In genomic region chr5:105792331-105792801, GRCm38 (mm10) we compare ENCODE assay signal across 9 mouse cellular contexts.
DNase-seq lines count a peak whose midpoint lies in the region; ATAC-seq and TF ChIP-seq lines count a peak whose summit lies in the region.
"Had no signal": no experiment of that assay in that cellular context is flagged by ENCODE, and none has a peak within 500 bp of the region (broad histone marks: within the 10 kb centered on the region; RNA-seq: fewer than 3 reads in every experiment).

No protein-coding gene starts in this region.

- H3K4me3 ChIP-seq in E14TG2a.4 (replicated peaks; ENCODE audit: low read length), result peak overlapping the region; percentile 54
- peak overlapping the region; percentile 29 for H3K4me3 ChIP-seq in heart, embryonic 16.5 days (ENCODE audit: low read length)
- no peak overlapping the region for H3K4me3 ChIP-seq in midbrain, embryonic 14.5 days (replicated peaks; ENCODE audit: low read depth, low read length)

- 11% methylated on average over 8 of the region's 8 CpGs for WGBS in heart, embryonic 16.5 days
- WGBS in midbrain, embryonic 14.5 days, result 13% methylated on average over 8 of the region's 8 CpGs

- H3K4me1 ChIP-seq in E14TG2a.4 (replicated peaks; ENCODE audit: low read depth, low read length), result peaks cover 60% of the 10 kb centered on the region
- H3K4me1 ChIP-seq in heart, embryonic 16.5 days (ENCODE audit: control insufficient read depth, insufficient read depth, low read length), result peaks cover 34% of the 10 kb centered on the region
- H3K4me1 ChIP-seq in midbrain, embryonic 14.5 days (ENCODE audit: control insufficient read depth, insufficient read depth, low read length), result peaks cover 27% of the 10 kb centered on the region

- TF ChIP-seq CTCF in E14TG2a.4 (conservative IDR thresholded peaks at IDR 0.05; ENCODE audit: low read length), result no peak

- peaks cover 28% of the 10 kb centered on the region for H3K36me3 ChIP-seq in E14TG2a.4 (ENCODE audit: insufficient read depth, low read length)
- no peaks in the 10 kb centered on the region for H3K36me3 ChIP-seq in heart, embryonic 16.5 days (ENCODE audit: control insufficient read depth, insufficient read depth)
- no peaks in the 10 kb centered on the region for H3K36me3 ChIP-seq in midbrain, embryonic 14.5 days (ENCODE audit: control insufficient read depth, insufficient read depth, low read length)

- DNase-seq in cerebellum, adult 9-11 months, result peak; percentile 56
- peak; percentile 80 to 92 for DNase-seq in kidney, postnatal 25 days
- DNase-seq in midbrain, embryonic 14.5 days, result peak; percentile 62
- DNase-seq in frontal cortex, postnatal 36 days (ENCODE audit: low spot score in 2 of 2), result no peak
- DNase-seq in spleen, adult 18-20 months, result no peak
- no peak for DNase-seq in frontal cortex, adult 2 months (ENCODE audit: extremely low spot score in 1 of 2, low spot score in 1 of 2)

- H3K4me2 ChIP-seq in heart, embryonic 16.5 days (ENCODE audit: low read depth, low read length), result peak overlapping the region; percentile 48
- peak overlapping the region; percentile 43 for H3K4me2 ChIP-seq in midbrain, embryonic 14.5 days (ENCODE audit: low read length)

- H3K9me3 ChIP-seq in E14TG2a.4 (ENCODE audit: low read length), result no peaks in the 10 kb centered on the region
- H3K9me3 ChIP-seq in heart, embryonic 16.5 days (replicated peaks; ENCODE audit: control insufficient read depth, low read length), result no peaks in the 10 kb centered on the region
- no peaks in the 10 kb centered on the region for H3K9me3 ChIP-seq in midbrain, embryonic 14.5 days (ENCODE audit: control insufficient read depth, low read length)
- H3K9me3 ChIP-seq: megakaryocyte, embryonic 14.5 days had no signal

- H3K27ac ChIP-seq in heart, embryonic 16.5 days (ENCODE audit: low read length), result peak overlapping the region; percentile 73
- peak overlapping the region; percentile 73 for H3K27ac ChIP-seq in midbrain, embryonic 14.5 days (replicated peaks; ENCODE audit: low read depth, low read length)

- ATAC-seq in heart, embryonic 16.5 days (replicated peaks; ENCODE audit: extremely low read depth, insufficient read depth, low FRiP score), result peak; percentile 59
- peak; percentile 19; the same call in 1 of the 2 replicates for ATAC-seq in midbrain, embryonic 14.5 days (ENCODE audit: low FRiP score, low TSS enrichment)

- peak overlapping the region; percentile 53; the same call in 1 of the 2 replicates for H3K9ac ChIP-seq in heart, embryonic 16.5 days (ENCODE audit: low read length)
- peak overlapping the region; percentile 13; the same call in 1 of the 2 replicates for H3K9ac ChIP-seq in midbrain, embryonic 14.5 days (replicated peaks; ENCODE audit: low read length)

- H3K27me3 ChIP-seq in E14TG2a.4 (ENCODE audit: insufficient read depth, low read length), result no peaks in the 10 kb centered on the region
- H3K27me3 ChIP-seq in heart, embryonic 16.5 days (ENCODE audit: control insufficient read depth, insufficient read depth, low read length), result no peaks in the 10 kb centered on the region
- H3K27me3 ChIP-seq in midbrain, embryonic 14.5 days (ENCODE audit: control insufficient read depth, insufficient read depth, low read length), result no peaks in the 10 kb centered on the region
- H3K27me3 ChIP-seq: megakaryocyte, embryonic 14.5 days had no signal

Comparison
In these comparisons a context has a peak if more than half of its experiments do, and no peak if none do; other contexts are left out.
1. DNase-seq: peak in cerebellum, adult 9-11 months (single experiment), kidney, postnatal 25 days (2 of 2) and midbrain, embryonic 14.5 days (single experiment); none in frontal cortex, postnatal 36 days (0 of 2), spleen, adult 18-20 months (0 of 2) and frontal cortex, adult 2 months (0 of 2).